Mouse (Mus musculus) forebrain, embryonic 12.5 days (tissue): ENCODE measurements around the gene Mysm1. TPM values are rescaled to one million over a fixed set of nuclear protein-coding genes. Genes with fewer than 3 reads are reported as not detected.

Experiments used
- ATAC-seq: fragments of 200-750 bp; cut with Nextera tagmentation; 2 replicates; pipeline ENCODE4 v1.8.0; 2017; ENCODE audit warnings: moderate TSS enrichment; ENCODE audit not compliant: low FRiP score
- H3K27ac ChIP-seq: fragments of 300-500 bp; sonication (generic); 2 replicates; pipeline ENCODE4 v1.5.1; 2016; ENCODE audit warnings: mild to moderate bottlenecking
- H3K27me3 ChIP-seq: fragments of 300-500 bp; sonication (generic); 2 replicates; pipeline ENCODE4 v1.6.1; 2016; ENCODE audit warnings: mild to moderate bottlenecking
- H3K36me3 ChIP-seq: fragments of 300-500 bp; sonication (generic); replicated peaks from 2 replicates; pipeline ENCODE4 v1.6.1; 2016; ENCODE audit warnings: mild to moderate bottlenecking
- H3K4me1 ChIP-seq: fragments of 300-500 bp; sonication (generic); 2 replicates; pipeline ENCODE4 v1.6.1; 2016
- H3K4me2 ChIP-seq: fragments of 300-500 bp; sonication (generic); 2 replicates; pipeline ENCODE4 v1.6.1; 2016; ENCODE audit warnings: mild to moderate bottlenecking, moderate library complexity
- H3K4me3 ChIP-seq: fragments of 300-500 bp; sonication (generic); replicated peaks from 2 replicates; pipeline ENCODE4 v1.5.1; 2016; ENCODE audit warnings: mild to moderate bottlenecking
- H3K9ac ChIP-seq: fragments of 300-500 bp; sonication (generic); 2 replicates; pipeline ENCODE4 v1.6.1; 2016; ENCODE audit warnings: mild to moderate bottlenecking
- H3K9me3 ChIP-seq: fragments of 300-500 bp; sonication (generic); 2 replicates; pipeline ENCODE4 v1.6.1; 2016
- WGBS: fragments of 180-500 bp; shearing (Covaris S2); methylation state at CpG from one replicate; pipeline ENCODE4 v1.1.7; 2016; 5-methylcytosine and 5-hydroxymethylcytosine counted together
- polyA plus RNA-seq: library from polyadenylated mRNA; unstranded; fragments of >200 nt; fragmentation: Nextera tagmentation; extraction: Ambion mirVana; gene quantifications from 2 replicates; pipeline ENCODE4 v1.2.1, GENCODE M21; 2016

The Mysm1 gene
- polyA plus RNA-seq, 1 experiment from 2014 or later, result 34.8 TPM

DNA sequence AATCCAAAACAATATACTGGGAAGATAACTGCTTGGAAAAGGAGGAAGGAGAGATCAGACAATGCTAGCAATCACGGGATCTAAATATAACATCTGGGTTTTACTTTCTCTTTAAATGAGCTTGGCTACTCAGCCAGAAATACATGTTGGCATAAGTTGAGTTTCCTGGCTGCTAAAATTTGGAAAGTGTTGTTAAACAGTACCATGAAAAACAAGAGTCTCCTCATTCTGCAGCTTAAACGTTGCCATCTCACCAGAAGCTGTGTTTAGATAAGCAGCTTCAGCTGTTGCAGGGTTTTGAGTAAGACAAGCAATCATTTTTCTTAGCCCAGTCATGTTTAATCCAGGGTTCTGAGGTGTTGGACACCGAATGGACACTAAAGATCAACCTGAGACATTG, 77.1 kb downstream of the Mysm1 start:
- Histone ChIP-seq H3K4me3 (no peak overlapping the region), H3K36me3 (no peaks in the 10 kb centered on the region), H3K4me1 (no peaks in the 10 kb centered on the region), H3K27ac (no peak overlapping the region), H3K9me3 (no peaks in the 10 kb centered on the region), H3K9ac (no peak overlapping the region), H3K4me2 (no peak overlapping the region), H3K27me3 (no peaks in the 10 kb centered on the region)
- 77% methylated on average over 3 of the region's 3 CpGs for WGBS
- ATAC-seq, result no peak

- no peaks in the 10 kb centered on the region for H3K27me3 ChIP-seq
- H3K27ac ChIP-seq, result no peak overlapping the region
- WGBS, result 36% methylated on average over 2 of the region's 2 CpGs
- H3K4me1 ChIP-seq, result no peaks in the 10 kb centered on the region
- no peak overlapping the region for H3K4me2 ChIP-seq
- no peak overlapping the region for H3K4me3 ChIP-seq
- no peaks in the 10 kb centered on the region for H3K36me3 ChIP-seq
- ATAC-seq, result no peak
- no peaks in the 10 kb centered on the region for H3K9me3 ChIP-seq
- no peak overlapping the region for H3K9ac ChIP-seq
Observed at GRCm38 (mm10) chr4:94900744-94901143, 78.2 kb downstream of the Mysm1 start.

Other genes starting within 250 kb of the Mysm1 start
- 6.0 and 6.8 TPM in 2 replicates for gene Tek, start 239.8 kb downstream of the Mysm1 start, polyA plus RNA-seq
- gene Eqtn, start 50.3 kb downstream of the Mysm1 start, polyA plus RNA-seq, result 0.18 TPM in 1 of 2 replicates, not detected in the other
- gene Jun, start 73.1 kb upstream of the Mysm1 start, polyA plus RNA-seq, result 101 and 107 TPM in 2 replicates